Mouse (Mus musculus) left cerebral cortex, postnatal 36 days (tissue): Measurements from ENCODE around the gene C1ql4. TPM values are rescaled to one million over a fixed set of nuclear protein-coding genes. Genes with fewer than 3 reads are reported as not detected.

ENCODE experiments used
- DNase-seq, 2 experiments: peaks; one replicate each; pipeline ENCODE4 v3.0.0; 2021 to 2022; ENCODE audit warnings: low spot score in 2 of 2, mixed read lengths in 1 of 2
- intact Hi-C: fragments of 180-260 bp; cut with DNase I; formaldehyde crosslinking; loops from one replicate; pipeline ENCODE4 v1.15.1; 2025
- microRNA-seq: library from miRNA; unstranded; fragments of <30 nt; microRNA quantifications from one replicate; pipeline ENCODE4 v1.2.0, GENCODE M21; 2022
- total RNA-seq, 2 experiments: library from RNA; stranded (reverse); gene quantifications; 2 replicates each; pipeline ENCODE4 v1.2.3; 2021

C1ql4 gene
- total RNA-seq, 2 experiments from 2014 or later = not detected

DNA sequence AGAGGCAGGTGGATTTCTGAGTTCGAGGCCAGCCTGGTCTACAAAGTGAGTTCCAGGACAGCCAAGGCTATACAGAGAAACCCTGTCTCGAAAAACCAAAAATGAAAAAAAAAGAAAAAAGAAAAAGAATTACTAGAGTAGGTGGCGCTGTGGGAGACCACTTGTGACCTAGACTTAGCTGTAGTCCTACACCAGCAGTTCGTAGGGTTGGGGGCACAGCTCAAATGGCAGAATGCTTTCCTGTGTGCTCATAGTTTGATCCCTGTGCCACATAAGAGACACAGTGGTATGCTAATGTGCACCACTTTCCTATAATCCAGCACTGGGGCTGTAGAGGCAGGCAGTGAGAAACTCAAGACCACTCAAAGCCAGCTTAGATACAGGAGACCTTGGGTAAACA is 48.3 kb downstream of the C1ql4 start:
- DNase-seq = no peak
- intact Hi-C loops = no loop called here

DNA sequence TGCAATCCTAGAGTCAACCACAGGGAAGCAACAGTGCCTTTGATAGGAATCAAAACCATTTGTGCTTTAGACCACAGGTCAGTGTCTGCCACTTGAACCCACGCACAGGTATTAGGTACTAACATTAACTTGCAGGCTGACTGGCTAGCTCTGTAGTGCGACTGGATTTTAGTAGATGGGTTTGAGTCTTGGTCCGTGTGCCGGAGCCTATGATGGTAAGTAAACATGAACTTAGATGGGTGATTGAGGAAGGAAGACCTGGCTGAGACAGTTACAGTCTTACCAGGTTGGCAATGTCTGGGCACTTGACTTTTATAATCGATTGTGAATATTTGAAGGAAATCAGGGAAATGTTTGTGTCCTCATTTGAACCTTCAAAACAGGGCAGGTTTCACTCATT is 48.8 kb downstream of the C1ql4 start:
- no peak for DNase-seq
- intact Hi-C loops = no loop called here

DNA sequence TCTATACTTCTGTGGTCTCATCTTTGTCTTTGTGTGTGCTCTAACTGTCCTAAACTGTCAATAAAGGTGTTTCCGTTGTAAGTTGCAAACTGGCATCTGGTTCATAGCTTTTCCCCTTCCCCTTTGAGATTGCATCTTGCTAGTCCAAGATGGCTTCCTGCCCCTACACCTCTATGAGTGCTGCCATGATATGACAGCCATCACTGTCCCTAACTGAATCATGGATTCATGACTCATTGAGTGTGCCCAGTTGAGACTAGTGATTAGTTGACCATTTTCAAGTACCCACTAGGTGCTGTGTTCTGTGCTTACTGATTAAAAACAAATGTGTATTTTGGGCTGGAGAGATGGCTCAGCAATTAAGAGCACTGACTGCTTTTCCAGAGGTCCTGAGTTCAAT is 49.6 kb downstream of the C1ql4 start:
- DNase-seq = no peak
- intact Hi-C loops = no loop called here

GRCm38 (mm10) chr15:99036249-99036905 is 51.2 kb downstream of the C1ql4 start:
- intact Hi-C loops = no loop called here
- DNase-seq = no peak

DNA sequence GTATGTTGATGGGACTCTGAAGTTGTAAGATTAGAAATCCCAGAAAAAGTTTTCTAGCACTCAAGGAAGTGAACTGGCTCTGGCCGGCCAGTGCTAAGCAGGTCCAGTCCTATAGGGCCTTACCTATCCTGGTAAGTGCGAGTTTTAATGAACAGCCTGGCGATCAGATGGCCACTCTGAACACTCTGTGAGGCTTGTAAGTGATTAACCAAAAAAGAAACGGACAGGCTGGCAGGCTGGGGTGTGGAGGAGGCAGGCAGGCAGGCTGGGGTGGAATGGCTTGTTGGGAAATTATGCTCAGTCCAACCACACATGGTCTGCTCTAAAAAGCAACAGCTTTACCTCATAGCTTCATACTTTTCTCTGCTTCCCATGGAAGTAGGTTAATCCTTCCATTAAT is 52.2 kb downstream of the C1ql4 start:
- DNase-seq = peak; percentile 35 to 48
- intact Hi-C loops = no loop called here

Small RNA genes within 50 kb of the gene (microRNA-seq; reads per million reads assigned to microRNA genes)
- not detected for gene Mir6960

Other genes starting within 250 kb of the C1ql4 start
- 10 to 100 TPM; 69.9 to 98.8 TPM for gene Kmt2d, start 216.6 kb downstream of the C1ql4 start, total RNA-seq
- gene Rhebl1, start 193.3 kb downstream of the C1ql4 start, total RNA-seq = 10 to 100 TPM in 1 of 2 experiments, 1 to 10 TPM in 1; 9.0 to 10.5 TPM
- under 1 TPM in 1 of 2 experiments, not detected in 1; 0.35 TPM for gene Dhh, start 189.3 kb downstream of the C1ql4 start, total RNA-seq
- 10 to 100 TPM; 12.6 to 16.6 TPM for gene Lmbr1l, start 169.6 kb downstream of the C1ql4 start, total RNA-seq
- gene Tuba1b, start 153.3 kb downstream of the C1ql4 start, total RNA-seq = 100 to 1,000 TPM; 509 to 602 TPM
- gene Gm49450, start 134.3 kb downstream of the C1ql4 start, total RNA-seq = not detected
- 1,000 to 10,000 TPM in 1 of 2 experiments, 100 to 1,000 TPM in 1; 932 to 1,107 TPM for gene Tuba1a, start 134.1 kb downstream of the C1ql4 start, total RNA-seq
- 10 to 100 TPM; 60.3 to 78.5 TPM for gene Tuba1c, start 57.9 kb downstream of the C1ql4 start, total RNA-seq
- gene Prph, start 32.6 kb downstream of the C1ql4 start, total RNA-seq = 1 to 10 TPM in 1 of 2 experiments, under 1 TPM in 1; 0.97 to 1.8 TPM
- under 1 TPM in 1 of 2 experiments, not detected in 1; 0.32 TPM for gene Troap, start 13.2 kb downstream of the C1ql4 start, total RNA-seq
- gene Dnajc22, start 5.4 kb upstream of the C1ql4 start, total RNA-seq = under 1 TPM; 0.25 to 0.27 TPM
- 10 to 100 TPM; 35.2 to 37.5 TPM for gene Spats2, start 38.1 kb upstream of the C1ql4 start, total RNA-seq
- 100 to 1,000 TPM; 173 to 180 TPM for gene Kcnh3, start 137.0 kb upstream of the C1ql4 start, total RNA-seq
- gene Mcrs1, start 164.1 kb upstream of the C1ql4 start, total RNA-seq = 10 to 100 TPM; 80.9 to 91.9 TPM
- 100 to 1,000 TPM in 1 of 2 experiments, 10 to 100 TPM in 1; 88.1 to 104 TPM for gene Prpf40b, start 207.3 kb upstream of the C1ql4 start, total RNA-seq
- 1 to 10 TPM; 1.7 to 1.8 TPM for gene Fam186b, start 208.1 kb upstream of the C1ql4 start, total RNA-seq